Mouse (Mus musculus) small intestine, adult 2 months (tissue): Measurements from ENCODE around the gene Ica1.

Source experiments
- CTCF ChIP-seq: fragments of 200-500 bp; IDR thresholded peaks from 2 replicates; pipeline ENCODE4 v1.5.1; 2012; ENCODE audit warnings: low read depth, mild to moderate bottlenecking, control low read depth, inconsistent platforms, low read length, moderate library complexity, mixed read lengths; ENCODE audit not compliant: insufficient replicate concordance, insufficient read length; ENCODE audit errors: extremely low read depth
- POLR2A ChIP-seq: fragments of 200-500 bp; IDR thresholded peaks from 2 replicates; pipeline ENCODE4 v1.6.1; 2012; ENCODE audit warnings: low read depth, mild to moderate bottlenecking, control low read depth, inconsistent platforms, low read length, moderate library complexity

GRCm38 (mm10) chr6:8638899-8639298 lies 139.4 kb downstream of the Ica1 start:
- no peak for TF ChIP-seq CTCF
- TF ChIP-seq POLR2A = no peak
